Mouse (Mus musculus): ENCODE data around the gene Mien1.

Mien1 gene

DNA sequence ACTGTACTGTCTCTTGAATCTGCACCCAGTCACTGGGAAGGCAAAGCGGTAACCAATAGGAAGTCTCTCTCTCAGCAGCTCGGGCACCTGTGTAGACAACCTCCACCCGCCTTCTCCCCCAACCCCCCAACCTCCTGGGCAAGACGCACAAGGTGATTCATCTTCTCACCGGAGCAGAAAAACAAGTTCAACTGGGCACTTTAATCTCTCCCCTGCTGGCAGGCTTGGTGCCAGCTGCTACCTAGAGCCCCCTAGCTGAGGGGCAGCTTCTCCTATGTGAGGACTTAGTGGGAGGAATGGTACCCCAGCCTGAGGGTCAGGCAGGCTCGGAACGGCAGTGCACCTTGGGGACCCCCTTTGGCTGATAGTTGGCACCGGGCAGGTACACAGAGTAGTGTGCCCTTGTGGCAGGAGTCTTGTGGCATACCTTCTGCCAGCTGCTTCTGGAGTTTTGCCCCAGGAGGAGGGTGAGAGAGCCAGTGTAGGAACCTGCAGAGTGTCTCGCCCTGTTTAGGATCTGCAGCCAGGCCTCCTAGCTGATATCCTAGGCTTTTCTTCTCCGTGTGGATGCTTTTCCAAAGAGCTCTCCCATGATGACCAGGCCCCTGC is 19.7 kb downstream of the Mien1 start:
- DNase-seq, result peak; percentile 58

DNA sequence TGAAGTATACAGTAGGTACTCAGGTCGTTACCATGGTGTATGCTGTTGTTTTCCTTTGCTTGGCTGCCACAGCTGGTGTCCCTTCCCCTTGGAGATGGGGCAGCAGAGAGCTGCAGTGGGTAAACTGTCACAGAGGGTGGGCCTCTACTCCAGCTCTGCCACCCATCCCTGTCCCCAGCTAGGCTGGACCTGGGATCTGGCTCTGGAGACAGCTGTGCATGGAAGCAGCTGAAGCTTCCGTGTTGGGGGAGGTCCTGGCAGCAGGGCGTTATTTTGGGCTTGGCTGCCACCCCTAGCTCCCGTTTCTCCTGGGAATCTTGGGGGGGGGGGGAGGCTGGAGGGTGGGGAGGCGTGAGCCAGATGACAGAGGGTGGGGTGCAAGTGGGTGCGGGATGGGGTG is 20.5 kb downstream of the Mien1 start:
- no peak for DNase-seq

DNA sequence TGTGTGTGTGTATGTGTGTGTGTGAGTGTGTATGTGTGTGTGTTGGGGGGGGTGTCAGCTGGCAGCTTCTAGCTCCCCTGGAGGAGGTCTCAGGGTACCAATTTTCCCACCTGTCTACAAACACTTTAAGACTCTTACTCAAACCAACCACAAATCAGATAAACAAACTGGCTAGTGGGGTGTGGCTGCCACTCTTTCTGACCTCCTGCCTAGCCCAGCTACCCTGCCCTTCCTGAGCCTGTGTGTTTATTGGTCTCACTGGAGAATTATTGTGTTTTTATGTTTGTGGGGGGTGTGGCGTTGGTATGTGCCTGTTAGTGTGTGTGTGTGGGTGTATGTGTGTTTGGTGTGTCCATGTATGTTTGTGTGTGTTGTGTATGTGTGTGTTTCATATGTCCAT is 21.7 kb downstream of the Mien1 start:
- no peak for DNase-seq

DNA sequence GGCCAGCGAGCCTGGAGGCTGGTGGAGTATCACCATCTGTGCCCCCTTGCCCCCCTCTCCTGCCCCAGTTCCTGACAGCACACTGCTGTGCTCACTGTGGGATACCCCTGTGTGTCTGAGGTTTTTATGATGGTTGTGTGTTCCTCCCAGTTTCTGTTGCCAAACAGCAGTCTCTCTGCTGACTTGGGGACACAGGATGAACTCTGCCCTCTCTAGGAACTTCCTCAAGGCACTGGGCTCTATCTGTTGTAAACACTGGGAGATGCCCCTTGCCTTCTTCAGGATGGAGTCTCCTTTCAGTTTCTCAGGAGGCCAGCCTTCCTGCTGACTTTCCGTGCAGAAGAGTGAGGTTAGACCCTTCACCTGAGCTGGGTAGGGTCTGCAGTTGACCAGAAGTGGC is 24.6 kb downstream of the Mien1 start:
- DNase-seq, result no peak

DNA sequence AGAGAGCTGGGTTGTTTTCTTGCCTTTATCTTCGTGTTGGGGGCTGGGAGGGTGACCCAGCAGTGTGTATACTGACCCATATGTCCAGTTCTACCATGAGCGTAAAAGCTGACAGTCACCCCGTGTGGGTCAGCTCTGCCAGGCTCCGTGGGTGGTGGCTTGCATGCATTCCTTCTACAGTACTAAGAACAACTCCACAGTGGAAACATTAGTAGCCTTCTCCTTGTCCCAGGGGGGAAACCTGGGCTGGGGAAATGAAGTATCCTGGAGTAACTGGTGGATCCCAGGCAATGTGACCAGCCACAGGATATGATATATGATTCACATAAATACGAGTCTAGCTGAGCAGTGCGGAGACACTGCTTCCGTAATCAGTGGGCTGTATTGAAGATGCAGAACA is 25.1 kb downstream of the Mien1 start:
- no peak for DNase-seq

DNA sequence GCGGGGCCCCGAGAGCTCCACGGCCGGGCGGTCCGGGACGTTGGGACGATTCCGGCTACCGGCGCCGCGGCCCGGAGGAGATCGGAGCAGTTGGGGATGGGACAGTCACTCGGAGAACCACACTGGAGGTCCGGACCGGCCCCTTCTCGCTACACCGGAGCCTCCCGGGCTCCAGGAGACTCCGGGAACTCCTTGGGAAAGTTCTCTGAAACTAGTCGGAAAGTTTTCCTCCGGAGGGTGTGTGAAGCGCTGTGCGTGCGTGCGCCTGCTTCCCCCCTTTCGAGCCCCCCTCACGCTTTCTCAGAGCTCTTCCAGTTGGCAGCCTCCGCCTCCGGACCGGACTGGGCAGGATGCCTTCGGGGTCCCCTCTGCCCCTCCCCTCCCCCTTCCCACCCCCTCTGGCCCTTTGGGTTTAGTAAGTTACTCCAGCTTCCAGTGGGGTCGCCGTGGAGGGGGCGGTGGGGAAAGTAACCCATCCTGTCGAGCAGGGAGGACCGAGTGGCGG is 25.9 kb downstream of the Mien1 start:
- DNase-seq, result peak; percentile 69

DNA sequence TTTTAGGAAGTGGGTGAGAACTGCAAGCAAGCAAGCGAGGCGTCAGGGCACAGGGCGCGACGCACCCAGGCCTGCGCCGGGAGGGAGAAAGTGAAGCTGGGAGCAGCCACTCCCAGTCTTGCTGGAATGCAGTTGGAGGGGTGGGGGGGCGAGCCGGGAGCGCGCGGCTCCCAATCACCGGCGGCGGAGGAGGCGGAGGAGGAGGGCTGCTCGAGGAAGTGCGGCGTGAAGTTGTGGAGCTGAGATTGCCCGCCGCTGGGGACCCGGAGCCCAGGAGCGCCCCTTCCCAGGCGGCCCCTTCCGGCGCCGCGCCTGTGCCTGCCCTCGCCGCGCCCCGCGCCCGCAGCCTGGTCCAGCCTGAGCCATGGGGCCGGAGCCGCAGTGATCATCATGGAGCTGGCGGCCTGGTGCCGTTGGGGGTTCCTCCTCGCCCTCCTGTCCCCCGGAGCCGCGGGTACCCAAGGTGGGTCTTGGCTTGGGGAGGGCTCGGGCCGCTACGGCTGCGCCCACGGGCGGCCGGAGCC is 26.5 kb downstream of the Mien1 start, which contains the start of gene Erbb2:
Erbb2 (plus strand) TSS at position 198 of the 524 bp plus-strand sequence.
- DNase-seq, result peak; percentile 87

DNA sequence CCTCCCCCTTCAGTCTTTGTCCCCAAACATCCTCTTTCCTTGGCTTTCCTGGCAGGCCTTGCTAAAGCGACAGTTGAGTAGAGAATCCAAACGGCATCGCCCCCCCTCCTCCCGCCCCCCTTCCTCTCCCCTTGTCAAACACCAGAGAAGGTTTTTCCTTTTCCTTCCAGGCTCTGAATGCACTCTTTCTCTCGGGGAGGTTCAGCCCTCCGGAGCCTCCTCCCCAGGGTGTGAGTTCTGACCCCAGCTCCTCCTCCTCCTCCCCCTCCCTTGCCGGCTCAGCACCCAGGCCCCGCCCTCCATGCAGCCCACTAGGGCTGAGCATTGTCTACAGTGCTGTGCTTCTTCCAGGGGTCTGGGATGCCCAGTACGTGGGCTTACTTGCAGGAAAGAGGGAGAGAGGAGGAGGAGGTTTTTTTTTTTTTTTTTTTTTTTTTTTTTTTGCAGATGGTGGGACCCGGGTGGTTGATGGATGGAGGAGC is 29.4 kb downstream of the Mien1 start:
- peak; percentile 80 for DNase-seq

DNA sequence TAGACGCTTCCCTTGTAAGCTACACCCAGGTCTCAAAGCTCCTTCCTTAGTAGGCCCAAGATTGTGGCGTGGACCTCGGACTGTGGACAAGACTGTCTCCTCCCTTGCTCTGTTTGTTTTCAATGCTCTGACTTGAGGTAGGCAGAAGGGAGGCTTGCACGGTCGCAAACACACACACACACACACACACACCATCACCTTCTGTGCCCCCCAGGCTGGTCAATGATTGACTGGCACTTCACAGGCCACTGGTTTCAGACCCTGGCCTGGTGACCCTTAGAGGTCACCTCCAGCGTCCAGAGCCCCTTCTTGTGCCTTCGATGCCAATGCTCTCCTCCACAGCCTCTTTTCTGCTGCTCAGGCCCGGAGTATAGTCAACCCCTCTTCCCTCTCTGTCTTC is 29.9 kb downstream of the Mien1 start:
- DNase-seq, result no peak

DNA sequence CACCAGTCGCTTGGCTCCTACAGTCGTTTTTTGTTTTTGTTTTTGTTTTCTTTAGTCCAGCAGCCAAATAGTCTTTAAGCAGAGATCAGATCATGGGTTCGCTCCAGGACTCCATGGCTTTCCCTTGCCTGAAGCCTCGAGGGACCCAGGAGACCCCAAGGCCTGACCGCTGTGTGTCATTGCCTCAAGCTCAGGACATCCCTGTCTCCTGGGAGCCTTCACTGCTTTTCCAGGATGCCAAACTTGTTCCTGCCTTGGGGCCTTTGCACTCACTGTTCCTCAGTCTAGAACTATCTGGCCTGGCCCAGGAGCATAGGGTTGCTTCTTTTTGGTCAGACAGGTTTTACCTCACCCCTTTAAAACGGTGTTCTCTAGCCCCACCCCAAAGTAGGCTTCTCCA is 32.2 kb downstream of the Mien1 start:
- DNase-seq, result no peak

DNA sequence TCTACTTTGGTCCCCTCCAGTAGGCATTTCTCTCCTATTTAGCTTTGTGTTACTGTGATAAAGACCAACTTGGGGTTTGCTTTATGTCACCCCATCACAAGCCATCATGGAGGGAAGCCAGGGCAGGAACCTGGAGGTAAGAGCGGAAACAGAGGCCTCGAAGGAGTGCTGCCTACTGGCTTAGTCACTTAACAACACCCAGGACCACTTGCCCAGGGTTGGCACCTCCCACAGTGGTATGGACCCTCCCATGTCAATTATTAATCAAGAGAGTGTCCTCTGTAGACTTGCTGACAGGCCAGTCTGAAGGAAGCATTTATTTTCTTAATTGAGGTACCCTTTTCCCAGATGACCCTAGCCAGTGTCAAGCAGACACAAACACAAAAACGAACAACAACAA is 38.0 kb downstream of the Mien1 start:
- no peak for DNase-seq

DNA sequence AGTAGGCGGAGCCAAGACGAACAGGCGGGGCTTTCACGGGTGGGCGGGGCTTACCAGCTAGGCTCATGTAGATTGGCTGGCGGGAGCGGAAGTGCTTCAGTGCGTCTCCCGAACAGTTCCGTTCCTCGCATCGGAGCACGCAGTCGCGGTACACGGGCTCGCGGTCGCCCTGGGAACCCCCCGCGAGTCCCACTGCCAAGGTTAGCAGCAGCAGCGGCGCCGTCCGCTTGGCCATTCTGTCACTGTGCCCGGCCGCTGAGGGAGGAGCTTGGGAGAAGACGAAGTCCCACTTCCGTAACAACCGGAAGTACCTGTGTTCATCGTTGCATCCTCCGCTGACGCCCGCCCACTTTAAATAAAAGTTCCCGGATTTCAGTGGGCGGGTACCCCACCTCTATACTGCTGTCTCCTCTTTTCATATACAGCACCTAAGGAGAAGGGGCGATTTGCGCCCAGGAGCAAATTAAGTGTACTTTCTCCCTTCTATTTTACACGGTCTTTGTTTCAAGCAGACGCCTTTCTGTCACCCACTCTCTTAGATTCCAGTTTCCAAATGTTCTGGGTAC is 38.5 kb downstream of the Mien1 start, which contains the start of gene Pgap3:
Pgap3 (minus strand) TSS at position 330 of the 566 bp plus-strand sequence.
- peak; percentile 92 for DNase-seq

DNA sequence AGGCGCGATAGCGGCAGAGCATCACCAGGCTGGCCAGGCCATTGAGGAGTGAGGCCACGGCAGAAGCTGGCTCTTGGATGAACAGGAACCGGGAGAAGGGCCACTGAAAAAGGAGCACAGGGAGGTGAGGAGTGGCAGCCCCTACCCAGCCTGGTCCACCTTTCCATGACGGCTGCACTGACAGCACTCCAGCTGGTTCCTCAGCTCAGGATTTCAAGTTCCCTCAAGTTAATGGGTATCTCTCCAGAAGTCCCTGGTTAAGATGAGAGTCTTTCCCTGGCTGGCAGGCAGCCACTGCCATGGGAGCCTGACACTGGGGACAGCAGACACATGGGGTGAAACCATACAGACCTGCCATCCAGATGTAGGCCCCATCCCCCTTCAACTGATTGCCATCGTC is 40.8 kb downstream of the Mien1 start:
- DNase-seq, result no peak

DNA sequence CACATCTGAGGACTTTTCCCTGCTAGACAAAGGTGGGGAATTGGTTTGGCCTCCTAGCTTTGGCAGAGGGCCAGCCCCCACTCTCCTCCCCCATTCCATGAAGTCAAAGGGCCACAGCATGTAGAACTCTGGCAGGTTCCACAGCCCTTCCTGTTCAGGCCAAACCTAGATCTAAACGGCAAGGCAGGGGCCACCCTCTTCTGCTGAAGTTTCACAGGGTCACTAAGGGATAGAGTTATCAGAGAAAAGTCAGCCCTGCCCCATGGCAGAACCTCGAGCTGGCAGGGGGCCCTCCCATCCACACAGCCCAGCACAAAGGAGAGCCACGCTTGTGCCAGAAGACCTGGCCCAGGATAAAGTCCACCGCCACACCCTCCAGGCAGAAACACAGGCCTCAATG is 43.8 kb downstream of the Mien1 start:
- DNase-seq, result no peak

DNA sequence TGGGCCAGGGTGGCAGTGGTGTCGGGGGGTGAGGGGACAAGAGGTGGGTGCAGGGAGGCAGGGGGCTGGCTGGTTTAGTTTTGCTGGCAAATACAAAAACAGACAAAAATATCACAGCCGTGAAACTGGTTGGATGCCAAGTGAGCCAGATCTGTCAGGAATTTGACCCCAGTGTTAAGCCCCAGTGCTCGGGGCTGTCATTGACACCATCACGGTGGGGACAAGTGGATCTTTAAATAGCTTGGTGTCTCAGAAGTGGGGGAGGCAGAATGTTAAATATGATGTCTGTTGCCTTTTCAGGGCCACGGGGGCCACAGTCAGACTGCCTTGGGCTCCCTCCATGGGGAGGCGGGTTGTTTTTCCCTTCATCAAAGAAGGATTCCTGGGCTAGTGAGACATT is 44.5 kb downstream of the Mien1 start:
- no peak for DNase-seq

DNA sequence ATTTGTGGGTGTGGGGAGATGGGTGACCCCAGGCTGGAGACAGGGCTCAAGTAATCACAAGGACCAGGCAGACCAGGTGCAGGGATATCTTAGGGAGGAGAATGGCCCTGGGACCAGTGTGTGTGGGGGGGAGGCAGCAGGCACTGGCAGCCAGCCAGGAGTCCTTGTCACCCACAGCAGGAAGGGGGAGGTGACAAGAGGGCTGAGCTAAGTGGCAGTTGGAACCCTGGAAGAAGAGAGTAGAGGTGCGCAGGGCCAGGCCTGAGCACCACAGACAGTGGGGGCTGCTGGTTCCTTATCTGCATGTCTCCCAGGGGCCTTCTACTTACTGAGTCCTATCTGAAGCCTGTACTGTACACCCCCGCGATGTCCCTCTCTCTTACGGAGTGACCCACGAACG is 45.5 kb downstream of the Mien1 start:
- peak; percentile 66 for DNase-seq

DNA sequence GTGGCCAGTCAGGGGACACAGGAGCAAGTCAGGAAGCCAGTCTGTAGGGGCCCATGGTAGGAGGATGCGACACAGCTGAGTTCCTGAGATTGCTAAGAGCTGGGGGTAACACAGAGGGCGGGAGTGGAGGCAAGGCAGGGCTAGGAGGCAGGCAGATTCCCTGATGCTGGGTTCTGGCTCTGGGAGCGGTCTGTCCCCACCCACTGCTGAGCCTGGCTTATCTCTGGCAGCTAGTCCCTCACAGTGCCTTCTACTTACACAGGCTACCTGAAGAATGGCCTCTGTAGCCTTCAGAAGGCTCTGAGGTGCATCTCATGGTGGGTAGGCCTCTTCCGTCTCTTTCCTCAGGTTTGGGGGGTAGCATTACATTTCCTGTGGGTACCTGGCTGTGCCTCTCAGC is 46.1 kb downstream of the Mien1 start:
- no peak for DNase-seq

DNA sequence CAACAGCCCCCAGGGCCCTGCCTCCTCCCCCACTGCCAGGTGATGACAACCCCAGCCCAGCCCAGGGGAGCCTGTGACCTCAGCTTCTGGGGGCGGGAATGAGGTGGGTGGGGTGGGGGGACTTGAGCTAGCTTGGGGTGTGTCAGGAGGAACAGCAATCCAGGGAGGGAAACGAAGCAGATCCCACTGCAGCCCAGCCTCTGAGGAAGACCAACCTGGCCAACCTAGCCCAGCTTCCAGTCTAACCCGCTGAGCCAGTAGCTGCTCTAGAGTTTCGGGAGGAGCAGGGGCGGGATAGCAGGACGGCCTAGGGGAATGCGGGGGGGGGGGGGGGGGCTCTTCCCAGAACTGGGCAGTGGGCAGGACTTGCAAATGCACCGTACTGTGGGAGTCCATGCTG is 46.8 kb downstream of the Mien1 start:
- no peak for DNase-seq

DNA sequence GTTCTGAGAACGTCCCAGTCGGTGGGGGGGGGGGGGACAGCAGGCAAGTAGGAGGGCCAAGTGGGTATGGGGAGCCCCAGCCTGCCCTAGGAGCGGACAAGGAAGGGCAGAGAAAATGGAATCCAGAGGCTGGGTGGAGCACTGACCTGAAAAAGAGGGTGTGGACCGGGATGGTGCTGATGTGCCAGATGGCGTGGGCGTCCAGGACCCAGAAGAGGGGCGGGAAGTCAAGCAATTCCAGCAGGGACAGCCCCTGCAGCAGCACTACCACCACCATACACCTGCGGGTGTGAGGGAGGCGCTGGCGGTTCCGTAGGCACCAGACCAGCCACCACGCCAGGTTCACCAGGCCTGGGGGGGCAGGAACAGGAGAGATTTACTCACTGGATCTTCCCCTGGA is 48.6 kb downstream of the Mien1 start:
- no peak for DNase-seq

DNA sequence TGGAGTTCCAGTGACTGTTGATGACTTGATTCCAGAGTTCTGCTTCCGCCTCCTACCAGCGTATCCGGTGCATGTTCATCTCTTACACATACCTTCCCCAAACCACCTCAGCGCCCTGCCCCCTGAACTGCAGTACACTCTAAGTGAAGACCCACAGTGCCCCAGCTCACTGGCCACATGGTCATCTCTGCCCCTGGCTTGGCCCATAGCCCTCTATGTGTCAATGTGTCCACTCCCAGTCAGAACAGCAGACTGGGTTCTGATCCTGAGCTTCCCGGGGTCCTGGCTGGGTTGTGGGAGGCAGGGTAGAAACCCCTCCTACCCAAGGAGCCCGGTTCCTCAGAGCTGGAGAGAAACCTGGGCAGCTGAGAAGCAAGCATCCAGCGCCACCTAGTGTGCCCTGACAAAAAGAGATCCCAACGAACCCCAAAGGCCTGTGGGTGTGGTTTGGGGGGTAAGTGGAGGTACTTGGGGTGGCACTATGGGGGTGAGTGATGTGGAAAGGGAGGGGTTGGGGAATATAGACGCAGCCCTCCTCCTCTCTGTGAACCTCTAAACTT is 49.5 kb downstream of the Mien1 start:
- DNase-seq, result peak; percentile 74

DNA sequence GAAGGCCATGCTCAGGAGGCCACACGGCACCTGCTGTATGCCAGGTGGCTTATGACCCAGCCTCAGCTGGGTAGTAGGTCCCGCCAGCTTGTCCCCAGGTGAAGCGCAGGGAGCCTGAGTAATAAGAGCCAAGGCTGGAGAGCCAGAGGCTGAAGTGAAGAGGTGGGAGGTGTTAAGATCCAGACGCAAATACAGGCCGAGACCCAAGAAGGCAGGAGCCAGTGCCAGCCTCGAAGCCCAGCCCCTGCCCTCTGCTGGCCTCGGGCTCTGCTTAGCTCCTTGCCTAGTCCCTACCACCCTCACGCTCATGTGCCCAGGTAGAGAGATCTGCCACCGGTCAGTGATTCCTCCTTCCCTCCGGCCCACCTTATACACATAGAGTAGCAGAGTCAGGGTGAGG is 50.5 kb downstream of the Mien1 start:
- no peak for DNase-seq

All from lung, postnatal 10 days (tissue).